Mouse (Mus musculus): ENCODE data around the gene Fam3a.
"Not testable (repeated sequence)": the region's sequence is repeated elsewhere in the genome, so short reads cannot be mapped to it uniquely, and the experiment has no call there.

The Fam3a gene
- long read RNA-seq, experiment 1, transcript Fam3a-206 (9 exons, 1,899 nt): major isoform, 30 of 42 reads
- long read RNA-seq, experiment 1, partial matches to known transcripts: 2 of 42 reads
- long read RNA-seq, experiment 1, other reads (novel, unspliced or antisense): 10 of 42 reads
- long read RNA-seq, experiment 2, transcript Fam3a-206 (9 exons, 1,899 nt): major isoform, 19 of 29 reads
- long read RNA-seq, experiment 2, partial matches to known transcripts: 0 of 29 reads
- long read RNA-seq, experiment 2, other reads (novel, unspliced or antisense): 10 of 29 reads

DNA sequence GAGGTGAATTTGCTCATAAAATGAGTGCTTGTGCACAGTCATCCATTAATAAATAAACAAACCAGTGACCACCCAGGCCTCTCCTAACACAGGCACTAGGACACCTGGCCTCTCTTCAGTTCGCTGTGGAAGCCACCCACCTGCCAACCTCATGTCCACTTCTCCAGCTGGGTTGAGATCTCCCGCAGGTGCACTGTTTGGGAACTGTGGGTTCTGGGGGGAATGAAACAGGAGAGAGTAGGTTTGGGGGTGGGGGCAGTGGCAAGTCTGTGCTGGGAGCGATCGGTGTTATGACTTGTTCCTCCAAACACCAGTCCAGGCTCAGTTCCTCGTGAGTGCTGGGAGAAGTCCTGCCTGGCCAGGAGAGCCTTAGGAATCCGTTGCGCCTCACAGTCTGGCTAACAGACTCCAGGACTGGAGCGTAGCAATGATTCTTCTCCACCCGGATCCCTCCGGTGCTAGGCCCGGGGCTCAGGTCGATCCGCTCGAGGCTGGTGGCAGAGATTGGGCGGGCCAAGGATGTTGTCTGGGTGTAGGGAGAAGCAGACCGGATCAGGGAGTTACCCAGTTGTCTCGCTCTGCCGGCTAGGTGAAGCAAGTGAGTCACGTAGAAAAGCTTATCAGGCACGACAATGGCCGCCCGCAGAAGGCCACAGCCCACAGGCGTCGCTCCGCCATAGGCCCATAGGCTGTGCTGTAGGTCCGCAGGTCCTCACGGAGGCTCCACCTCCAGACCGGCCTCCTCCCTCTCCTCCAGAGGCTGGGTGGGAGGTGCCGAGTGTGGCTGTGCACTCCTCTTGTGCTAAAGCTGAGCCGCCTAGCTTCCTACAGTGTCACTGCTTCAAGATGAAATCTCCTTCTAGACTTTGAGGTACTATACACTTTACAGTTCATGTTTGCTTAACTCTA lies at the start of gene Fam3a, which contains the start of gene Ikbkg:
Gene Fam3a, minus strand, starts transcription at position 738 of the 909 bp plus-strand sequence.
Gene Ikbkg, plus strand, starts transcription at position 756 of the 909 bp plus-strand sequence.
- intact Hi-C loops (cut with DNase I): no loop called here

DNA sequence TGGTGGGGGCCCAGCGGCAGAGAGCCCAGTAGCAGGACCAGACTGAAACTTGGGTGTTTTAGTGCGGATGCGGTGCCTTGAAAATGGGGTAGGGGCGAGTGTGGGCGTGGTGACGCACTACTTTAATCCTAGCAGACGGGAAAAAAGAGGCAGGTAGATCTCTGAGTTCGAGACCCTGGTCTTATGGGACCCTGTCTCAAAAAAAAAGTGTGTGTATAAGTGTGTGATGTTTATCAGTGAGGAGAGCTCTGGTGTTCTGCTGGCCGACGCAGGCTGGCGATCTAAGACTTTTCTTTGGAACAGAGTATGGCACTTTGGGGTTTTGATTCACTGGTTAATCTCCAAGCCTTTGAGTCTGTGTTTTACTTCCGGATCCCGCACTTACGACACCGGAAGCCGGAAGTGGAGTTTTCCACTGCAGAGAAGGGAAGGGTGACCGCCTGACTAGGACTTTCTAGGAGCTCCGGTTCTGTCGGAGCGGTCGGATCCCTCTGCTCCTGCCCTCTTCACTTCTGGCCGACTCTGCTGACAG lies 36.3 kb upstream of the Fam3a start:
- intact Hi-C loops (cut with DNase I): no loop called here

DNA sequence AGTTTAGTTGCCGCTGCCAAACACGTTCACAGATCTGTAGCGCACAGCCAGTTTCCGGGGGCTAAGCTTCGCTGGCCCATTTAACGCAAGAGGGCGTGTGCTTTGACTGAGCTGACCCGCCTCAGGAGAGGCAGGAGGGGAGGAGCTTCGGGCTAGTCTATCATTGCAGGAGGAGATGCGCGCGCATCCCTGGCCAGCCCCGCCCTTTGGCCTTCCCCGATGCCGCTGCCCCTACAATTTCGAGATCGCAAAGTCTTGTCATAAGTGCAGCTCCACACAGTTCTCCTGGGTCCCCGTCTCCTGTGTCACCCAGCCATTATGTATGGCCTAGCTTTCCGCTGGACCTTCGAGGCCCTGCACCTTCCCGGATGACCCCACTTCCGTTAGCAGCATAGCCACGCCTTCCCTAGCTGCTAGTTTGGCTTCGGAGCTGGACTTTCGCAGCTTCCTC lies 35.8 kb upstream of the Fam3a start, which contains the start of gene G6pdx:
Gene G6pdx, minus strand, starts transcription at position 369 of the 451 bp plus-strand sequence.
- intact Hi-C loops (cut with DNase I): no loop called here

DNA sequence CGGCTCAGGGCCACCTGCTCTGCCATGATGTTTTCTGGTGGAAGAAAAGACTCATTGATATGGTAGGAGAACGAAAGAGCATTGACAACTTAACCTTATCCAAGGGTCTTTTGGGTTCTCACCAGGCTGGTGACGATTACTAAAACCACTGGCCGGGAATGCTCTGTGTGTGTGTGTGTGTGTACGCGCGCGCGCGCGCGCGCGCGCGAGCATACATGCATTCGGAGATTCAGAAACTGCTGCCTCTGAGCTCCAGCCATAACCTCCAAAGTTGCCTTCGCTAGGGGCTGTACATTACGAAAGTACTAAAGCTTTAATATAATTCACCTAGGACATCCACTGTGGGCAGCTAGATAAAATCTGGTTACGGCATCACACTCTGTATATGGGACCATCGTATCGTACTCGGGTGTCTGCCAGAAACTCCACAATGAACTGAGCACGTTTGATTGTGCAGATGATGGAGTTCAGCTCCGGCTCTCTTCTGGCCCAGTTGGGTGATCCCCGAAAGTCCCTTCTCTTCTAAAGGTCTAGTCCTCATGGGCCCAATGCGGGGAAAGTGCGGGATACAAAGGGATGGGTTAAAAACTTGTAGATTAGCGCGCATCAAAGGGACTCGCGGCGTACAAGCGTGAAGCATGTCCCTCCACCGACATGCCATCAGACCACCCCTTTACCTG lies 35.2 kb upstream of the Fam3a start:
- intact Hi-C loops (cut with DNase I): no loop called here

DNA sequence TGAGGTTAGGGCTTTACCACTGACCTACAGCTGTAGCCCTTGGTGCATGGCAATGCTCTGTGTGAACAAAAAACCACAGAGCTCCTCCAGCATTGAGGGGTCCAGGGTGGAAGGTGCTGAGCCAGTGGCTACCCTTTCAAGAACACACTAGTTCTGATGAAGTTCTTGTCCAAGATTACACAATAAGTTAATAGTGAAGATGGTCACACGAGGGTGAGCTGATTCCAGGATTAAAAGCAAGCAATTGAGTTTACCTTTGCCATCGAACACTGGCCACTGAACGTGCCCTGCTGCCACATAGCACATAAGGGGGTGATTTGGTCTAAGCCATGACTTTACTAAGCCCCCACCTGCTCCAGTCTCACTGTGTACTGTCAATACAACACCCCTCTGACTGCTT lies 34.0 kb upstream of the Fam3a start:
- intact Hi-C loops (cut with DNase I): no loop called here

DNA sequence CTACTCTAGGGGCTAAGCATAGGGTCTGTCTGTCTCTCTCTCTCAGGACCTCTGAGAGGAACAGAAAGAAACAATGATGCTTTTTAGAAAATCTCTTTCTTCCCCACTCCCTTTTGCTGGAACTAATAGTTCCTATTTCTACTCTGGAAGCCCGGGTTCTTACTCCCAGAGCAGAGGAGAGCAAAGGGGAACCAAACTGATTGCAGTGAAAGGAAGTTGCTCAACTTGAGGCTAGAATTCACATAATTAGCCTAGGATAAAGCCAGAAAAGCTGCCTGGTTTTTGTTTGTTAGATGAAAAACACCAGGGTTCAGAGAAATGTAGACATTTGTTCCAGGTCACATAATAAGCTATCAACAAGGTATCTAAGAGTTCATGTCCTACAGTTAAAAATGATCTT lies 33.2 kb upstream of the Fam3a start:
- intact Hi-C loops (cut with DNase I): no loop called here

DNA sequence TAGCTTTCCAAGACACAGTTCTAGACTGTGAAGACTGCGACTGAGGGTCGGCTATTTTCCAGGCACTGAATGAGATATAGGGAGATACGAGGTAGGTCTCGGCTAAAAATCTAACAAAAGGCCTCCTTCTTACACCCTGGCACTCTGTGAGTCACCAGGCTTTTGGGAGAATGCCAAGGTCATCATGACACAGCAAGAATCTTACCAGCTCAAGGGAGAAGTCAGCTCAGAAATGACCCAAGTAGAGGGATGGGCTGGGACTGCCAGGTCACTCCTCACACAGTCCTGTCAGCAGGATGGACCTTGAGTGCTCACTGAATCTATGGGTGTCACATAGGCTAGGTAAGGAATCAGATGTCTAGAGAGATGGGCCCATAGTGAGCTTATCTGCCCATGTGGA lies 32.1 kb upstream of the Fam3a start:
- intact Hi-C loops (cut with DNase I): no loop called here

DNA sequence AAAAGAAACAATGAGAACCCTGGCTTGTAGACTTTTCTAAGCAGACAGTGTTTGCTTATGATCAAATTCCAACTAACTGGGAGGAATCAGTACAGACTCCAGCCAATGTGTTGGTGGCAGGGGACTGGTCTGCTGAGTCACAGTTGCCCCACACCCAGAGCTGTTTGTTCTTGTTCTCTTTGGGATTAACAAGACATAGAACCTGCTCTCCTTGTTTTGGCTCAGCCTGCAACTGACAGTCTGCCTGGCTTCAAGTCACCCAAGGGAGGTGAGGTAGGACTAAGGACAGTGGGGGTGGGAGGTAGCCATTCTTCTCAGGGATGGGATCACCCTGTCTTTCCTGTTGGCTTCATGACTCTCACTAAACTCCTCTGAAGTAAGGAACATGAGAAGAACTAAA lies 31.4 kb upstream of the Fam3a start:
- intact Hi-C loops (cut with DNase I): no loop called here

DNA sequence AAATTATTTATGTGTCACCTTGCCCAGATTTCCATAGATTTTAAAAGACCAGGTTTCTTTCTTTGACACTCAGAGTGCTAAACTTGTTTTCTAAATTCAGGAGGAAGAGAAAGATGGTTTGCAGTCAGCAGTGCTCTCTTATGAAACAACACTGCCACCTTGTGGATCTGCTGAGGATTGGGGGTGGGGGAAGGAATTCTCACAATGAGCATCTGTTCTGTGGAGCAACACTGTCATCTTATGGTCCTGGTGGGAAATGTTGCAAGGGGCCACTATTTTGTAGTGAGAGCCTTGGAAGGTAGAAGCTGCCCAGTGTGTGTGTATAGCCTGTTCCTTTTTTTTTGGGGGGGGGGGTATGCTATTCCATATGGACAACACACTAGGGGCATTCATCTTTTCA lies 20.3 kb upstream of the Fam3a start:
- intact Hi-C loops (cut with DNase I): loop anchor here (2.0 to 10.0 kb wide), 2 partner anchors 165 to 289 kb away; partner anchors contain the start of genes Flna and Opn1mw

DNA sequence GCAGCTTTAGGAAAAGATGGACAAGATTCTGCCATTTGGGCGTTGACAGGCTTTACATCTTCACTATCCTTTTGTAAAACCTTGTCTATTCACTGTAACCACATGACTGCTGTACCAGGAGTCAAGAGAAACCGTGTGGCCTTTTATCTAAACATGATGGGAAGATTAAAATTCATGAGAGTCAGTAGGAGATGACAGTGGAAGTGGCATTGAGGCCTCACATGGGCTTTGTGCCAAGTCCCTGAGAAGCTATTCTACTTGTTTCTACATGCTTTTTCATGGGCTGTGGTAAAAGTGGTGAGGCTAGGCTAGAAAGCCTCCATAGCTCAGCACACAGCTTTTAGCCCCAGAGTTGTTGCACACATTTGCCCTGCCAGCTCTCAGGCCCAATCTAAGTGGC lies 15.3 kb upstream of the Fam3a start:
- intact Hi-C loops (cut with DNase I): no loop called here

DNA sequence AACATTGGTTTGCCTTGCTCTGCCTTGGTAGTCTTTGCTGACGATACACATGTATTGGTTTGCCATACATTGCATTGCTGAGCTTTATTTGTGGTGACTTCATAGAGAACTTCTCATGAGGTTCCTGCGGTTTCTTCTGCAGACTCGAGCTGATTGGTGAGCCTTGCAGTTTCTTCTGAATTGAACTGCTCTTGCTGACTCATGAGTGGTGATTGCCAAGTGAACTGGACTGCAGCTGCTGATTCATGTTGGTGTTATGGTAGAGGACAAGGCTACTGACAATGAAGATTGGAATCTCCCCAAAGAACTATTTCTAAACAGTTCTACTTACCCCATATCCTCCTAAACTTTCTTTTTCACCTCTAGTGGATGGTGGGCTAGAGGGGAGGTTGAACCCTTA lies 7.1 kb upstream of the Fam3a start:
- intact Hi-C loops (cut with DNase I): no loop called here

DNA sequence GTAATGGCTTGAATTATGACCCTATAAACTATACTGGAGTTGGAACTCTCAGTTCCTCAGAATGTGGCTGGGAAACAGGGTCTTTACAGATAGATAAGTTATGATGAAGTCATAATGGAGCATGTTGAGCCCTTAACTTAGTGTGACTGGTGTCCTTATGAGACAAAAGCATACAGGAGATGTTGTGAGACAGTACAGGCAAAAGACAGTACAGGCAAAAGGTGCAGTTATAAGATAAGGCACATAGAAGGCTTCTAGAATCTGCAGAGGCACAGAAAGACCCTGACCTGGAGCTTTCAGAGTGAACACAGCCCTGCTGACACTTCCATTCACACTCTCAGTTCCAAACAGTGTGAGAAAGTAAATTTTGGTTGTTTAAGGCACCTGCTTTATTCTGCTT lies 4.9 kb downstream of the Fam3a start:
- intact Hi-C loops (cut with DNase I): no loop called here

DNA sequence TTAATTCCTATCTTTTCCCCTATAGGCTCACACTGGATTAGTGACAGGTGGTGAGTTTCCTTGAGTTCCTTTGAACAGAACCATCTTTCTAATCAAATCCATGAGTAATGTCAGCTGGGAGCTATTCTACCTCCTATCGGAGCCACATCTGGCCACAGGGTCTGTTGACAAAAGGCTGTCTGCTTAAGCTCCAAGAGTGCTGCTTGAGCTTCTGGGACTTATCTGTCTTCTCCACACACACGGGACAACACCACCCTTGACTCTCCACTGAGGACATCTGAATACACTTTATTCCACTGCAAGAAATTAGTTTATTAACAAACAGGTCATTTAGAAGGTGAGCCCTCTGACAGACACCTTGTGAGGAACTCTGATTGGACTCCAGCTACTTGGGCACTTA lies 8.6 kb downstream of the Fam3a start:
- intact Hi-C loops (cut with DNase I): no loop called here

DNA sequence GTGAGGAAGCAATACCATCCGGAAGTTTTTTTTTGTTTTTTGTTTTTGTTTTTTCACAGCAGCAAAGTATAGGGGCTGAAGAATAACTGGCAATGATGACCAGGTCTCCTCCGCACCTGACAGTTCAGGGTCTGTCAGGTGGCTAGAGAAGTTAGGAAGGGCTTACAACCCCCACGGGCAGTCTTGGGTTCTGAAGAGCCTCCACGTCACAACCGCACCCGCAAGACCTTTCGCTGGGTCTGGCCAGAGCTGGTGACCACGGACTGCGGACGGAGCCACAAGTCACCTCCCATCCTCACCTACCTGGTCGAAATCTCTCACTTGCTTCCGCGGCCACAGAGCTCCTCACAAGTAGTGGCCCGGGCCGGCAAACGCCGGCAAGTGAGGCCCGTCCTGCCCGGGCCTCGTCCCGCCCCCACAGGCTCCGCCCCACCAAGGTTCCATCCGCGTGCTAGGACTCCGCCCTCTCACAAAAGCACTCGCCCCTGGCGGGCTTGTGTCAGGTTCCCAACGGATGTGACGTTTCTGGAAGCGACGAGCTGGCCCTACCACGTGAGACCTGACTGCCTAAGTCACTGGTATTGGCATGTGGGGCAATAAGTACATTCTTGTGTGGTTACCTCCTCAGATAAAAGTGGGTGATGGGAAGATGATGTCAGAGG lies 20.1 kb downstream of the Fam3a start, which contains the start of the genes Ubl4a and Slc10a3:
Gene Ubl4a, minus strand, starts transcription at position 331 of the 662 bp plus-strand sequence.
Gene Slc10a3, minus strand, starts transcription at position 462 of the 662 bp plus-strand sequence.
- intact Hi-C loops (cut with DNase I): no loop called here

DNA sequence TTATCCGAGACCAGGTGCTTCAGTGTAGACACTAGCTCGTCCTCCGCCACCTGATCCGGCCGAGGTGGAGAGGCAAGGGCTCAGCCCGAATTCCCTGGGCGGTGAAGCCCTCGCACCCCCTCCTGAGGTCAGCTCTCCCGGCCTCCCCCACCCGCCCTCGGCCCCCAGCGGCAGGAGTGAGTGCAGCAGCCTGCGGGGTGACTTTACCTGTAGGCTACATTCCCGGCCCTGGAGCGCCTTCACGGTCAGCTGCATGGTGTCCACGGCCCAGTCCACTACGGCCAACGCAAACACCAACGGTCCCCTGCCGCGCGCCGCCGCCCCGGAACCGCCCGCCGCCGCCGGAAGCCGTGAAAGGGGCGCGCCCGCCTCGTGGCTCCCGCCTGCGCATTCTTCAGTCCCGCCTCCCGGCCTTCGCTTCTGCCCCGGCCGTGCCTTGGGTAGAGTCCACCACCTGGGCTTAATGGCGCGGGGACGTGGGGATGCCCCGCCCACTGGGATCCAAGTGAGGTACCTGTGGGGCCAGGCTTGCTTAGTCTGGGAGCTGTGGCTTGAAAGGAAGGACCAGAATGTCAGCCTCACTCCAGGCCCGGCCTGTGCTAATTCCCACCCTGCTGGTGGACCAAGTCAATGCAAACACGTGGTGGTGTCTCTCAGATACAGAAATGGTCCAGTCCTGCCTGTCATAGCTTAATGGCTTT lies 24.7 kb downstream of the Fam3a start:
- intact Hi-C loops (cut with DNase I): loop anchor here (5.0 kb wide), 1 partner anchor 56 kb away; the partner anchor contains the start of gene Fam50a

DNA sequence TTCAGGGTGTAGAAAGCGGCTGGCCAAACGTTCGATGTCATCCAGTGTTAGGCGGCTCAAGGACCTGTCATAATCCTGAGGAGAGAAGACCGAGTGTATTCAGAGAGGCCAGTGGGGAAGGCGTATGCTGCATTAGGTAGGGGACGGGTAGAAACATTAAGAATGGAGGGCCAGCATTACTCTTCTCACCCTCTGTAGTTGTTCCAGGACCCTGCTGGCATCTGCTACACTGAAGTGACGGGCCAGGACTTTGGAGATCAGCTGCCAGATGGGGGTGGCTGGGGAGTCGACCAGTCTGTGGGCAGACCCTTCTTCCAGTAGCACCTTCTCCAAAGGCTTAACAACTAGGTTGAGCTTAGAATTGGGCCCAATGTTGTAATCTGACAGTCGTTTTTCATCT lies 25.6 kb downstream of the Fam3a start:
- intact Hi-C loops (cut with DNase I): loop anchor here (5.0 kb wide), 1 partner anchor 55 kb away; the partner anchor contains the start of gene Fam50a

DNA sequence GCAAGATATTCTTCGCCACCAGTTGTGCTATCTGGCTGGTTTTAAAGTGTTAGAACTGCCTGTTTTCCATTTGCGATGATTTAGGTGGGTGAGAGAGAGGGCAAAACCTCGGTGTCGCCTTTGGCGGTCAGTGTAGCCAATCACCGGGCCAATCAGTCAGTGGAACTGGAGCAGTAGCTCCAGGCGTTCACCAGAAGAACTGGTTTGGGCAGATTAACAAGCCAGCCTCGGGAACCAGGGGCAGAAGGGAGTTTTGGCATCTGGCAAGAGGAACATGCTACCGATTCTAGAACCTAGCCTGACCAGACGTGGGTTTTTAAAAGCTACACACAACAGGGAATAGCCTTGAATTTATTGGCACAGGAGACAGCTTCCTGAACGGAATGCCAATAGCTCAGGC lies 33.9 kb downstream of the Fam3a start:
- intact Hi-C loops (cut with DNase I): no loop called here

DNA sequence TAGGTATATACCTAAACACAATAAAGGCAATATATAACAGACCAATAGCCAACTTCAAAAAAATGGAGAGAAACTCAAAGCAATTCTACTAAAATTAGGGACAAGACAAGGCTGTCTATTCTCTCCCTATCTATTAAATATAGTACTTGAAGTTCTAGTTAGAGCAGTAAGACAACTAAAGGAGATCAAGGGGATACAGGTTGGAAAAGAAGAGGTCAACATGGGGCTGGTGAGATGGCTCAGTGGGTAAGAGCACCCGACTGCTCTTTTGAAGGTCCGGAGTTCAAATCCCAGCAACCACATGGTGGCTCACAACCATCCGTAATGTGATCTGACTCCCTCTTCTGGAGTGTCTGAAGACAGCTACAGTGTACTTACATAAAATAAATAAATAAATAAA lies 36.0 kb downstream of the Fam3a start:
- intact Hi-C loops (cut with DNase I): not testable (repeated sequence)

DNA sequence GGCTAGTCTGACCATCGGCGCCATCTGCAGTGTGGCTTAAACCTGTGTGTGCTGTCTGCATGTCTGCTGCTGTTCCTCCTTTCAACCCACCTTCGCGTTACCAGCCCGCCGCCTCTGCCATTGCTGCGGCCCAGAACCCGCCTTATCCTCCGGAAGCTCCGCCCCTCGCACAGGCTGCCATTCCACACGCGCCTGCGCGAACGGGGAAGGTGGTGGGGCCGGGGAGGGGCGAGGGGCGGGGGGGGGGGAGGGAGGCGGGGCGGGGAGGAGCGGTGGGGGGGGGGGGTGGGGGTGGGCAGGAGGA lies 39.7 kb downstream of the Fam3a start, which contains the start of gene Lage3:
Gene Lage3, minus strand, starts transcription at position 152 of the 304 bp plus-strand sequence.
- intact Hi-C loops (cut with DNase I): no loop called here
